Mouse (Mus musculus) kidney, adult 2 months (tissue): ENCODE results near the gene Zyg11b.

Experiments used
- CTCF ChIP-seq: fragments of 200-500 bp; conservative IDR thresholded peaks from 2 replicates; pipeline ENCODE4 v1.5.1; 2011; ENCODE audit warnings: low read depth, mild to moderate bottlenecking, control low read depth, low read length, moderate library complexity, mixed read lengths; ENCODE audit not compliant: insufficient read depth, insufficient read length
- POLR2A ChIP-seq: fragments of 200-500 bp; IDR thresholded peaks from one replicate; pipeline ENCODE4 v1.6.1; 2011; ENCODE audit warnings: low read depth, low read length, control low read depth

- TF ChIP-seq CTCF (peak; percentile 29), POLR2A (no peak)
Measured at GRCm38 (mm10) chr4:108249314-108249713, 51.6 kb downstream of the Zyg11b start.
